Comparison of ENCODE assay signal across 21 mouse cellular contexts in the genomic region with DNA sequence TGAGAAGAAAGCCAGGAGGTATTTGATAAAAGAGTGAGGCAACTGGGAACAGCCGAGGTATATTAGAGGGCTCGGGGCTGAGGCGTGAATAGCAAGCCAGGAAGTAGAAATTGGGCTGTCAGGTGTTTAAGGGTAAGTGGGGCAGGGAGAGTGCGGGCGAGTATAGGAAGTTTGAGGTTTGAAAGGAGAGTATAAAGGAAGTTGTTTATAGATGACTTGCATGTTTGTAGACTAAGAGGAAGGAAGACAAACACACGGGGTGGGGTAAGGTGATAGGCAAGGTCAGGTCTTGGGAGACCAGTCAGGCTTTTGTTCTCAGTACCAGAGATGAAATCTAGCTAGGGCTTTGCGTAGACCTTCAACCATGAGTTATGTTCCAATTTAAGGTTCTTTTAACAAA. TPM values are rescaled to one million over a fixed set of nuclear protein-coding genes. Genes with fewer than 3 reads are reported as not detected.
DNase-seq lines count a peak whose midpoint lies in the region; ATAC-seq lines count a peak whose summit lies in the region.
"Had no signal": no experiment of that assay in that cellular context is flagged by ENCODE, and none has a peak within 500 bp of the region (broad histone marks: within the 10 kb centered on the region; RNA-seq: fewer than 3 reads in every experiment).

No protein-coding gene starts in this region.

- intact Hi-C loops in heart, postnatal 14 days (cut with DNase I) = no loop called here

- no peaks in the 10 kb centered on the region for H3K9me3 ChIP-seq in intestine, embryonic 16.5 days (ENCODE audit: control insufficient read depth, low read length)
- H3K9me3 ChIP-seq: embryonic facial prominence, embryonic 12.5 days; forebrain, embryonic 10.5 days; lung, embryonic 15.5 days; megakaryocyte, embryonic 14.5 days had no signal

- H3K4me3 ChIP-seq in intestine, embryonic 16.5 days (ENCODE audit: low read length) = no peak overlapping the region
- H3K4me3 ChIP-seq: embryonic facial prominence, embryonic 12.5 days; forebrain, embryonic 10.5 days; lung, embryonic 15.5 days; megakaryocyte, embryonic 14.5 days had no signal

- peak; percentile 66 for DNase-seq in 416B (ENCODE audit: low read depth)
- DNase-seq in MEL-GATA-1-ER (ENCODE audit: extremely low read depth, low read depth) = peak; percentile 53
- peak; percentile 35 to 68 for DNase-seq in thymus, adult 18-20 months
- no peak for DNase-seq in gastrocnemius, postnatal 25 days
- DNase-seq in urinary bladder, postnatal 25 days (ENCODE audit: low spot score) = no peak
- no peak for DNase-seq in heart, postnatal 14 days
- DNase-seq: kidney, adult 11 months; kidney, postnatal 14 days had no signal

- WGBS in intestine, embryonic 16.5 days = 88% methylated on average over 7 of the region's 7 CpGs

- H3K4me1 ChIP-seq in intestine, embryonic 16.5 days (ENCODE audit: control insufficient read depth, insufficient read depth, low read length) = no peaks in the 10 kb centered on the region; the same call in 1 of the 2 replicates
- H3K4me1 ChIP-seq: embryonic facial prominence, embryonic 12.5 days; lung, embryonic 15.5 days had no signal

- ATAC-seq in inflammation-experienced regulatory T-cells, adult 6 months = peak; percentile 90
- ATAC-seq in intestine, embryonic 16.5 days = no peak

- H3K9ac ChIP-seq in intestine, embryonic 16.5 days (ENCODE audit: low read depth, low read length) = no peak overlapping the region
- H3K9ac ChIP-seq: embryonic facial prominence, embryonic 12.5 days; lung, embryonic 15.5 days had no signal

- H3K4me2 ChIP-seq in intestine, embryonic 16.5 days (ENCODE audit: low read depth, low read length) = no peak overlapping the region
- H3K4me2 ChIP-seq: embryonic facial prominence, embryonic 12.5 days; lung, embryonic 15.5 days had no signal

- H3K27ac ChIP-seq in intestine, embryonic 16.5 days (ENCODE audit: low read length) = no peak overlapping the region
- H3K27ac ChIP-seq: embryonic facial prominence, embryonic 12.5 days; forebrain, embryonic 10.5 days; lung, embryonic 15.5 days had no signal

- H3K27me3 ChIP-seq in intestine, embryonic 16.5 days (replicated peaks; ENCODE audit: control insufficient read depth, insufficient read depth, low read length) = no peaks in the 10 kb centered on the region
- H3K27me3 ChIP-seq: embryonic facial prominence, embryonic 12.5 days; lung, embryonic 15.5 days; megakaryocyte, embryonic 14.5 days had no signal

- no peaks in the 10 kb centered on the region for H3K36me3 ChIP-seq in intestine, embryonic 16.5 days (ENCODE audit: control insufficient read depth, insufficient read depth, low read length)

RNA-seq across cellular contexts. Expression of gene Ddx28, which starts 5.4 kb away (rescaled TPM):
- 10 to 100 TPM in 2 of 3 experiments, 1 to 10 TPM in 1; 9.3 to 15.6 (median 12.3) TPM for polyA plus RNA-seq in inflammation-experienced regulatory T-cells, adult 6 months (2017; shearing (Covaris generic))
- total RNA-seq in gastrocnemius, postnatal 25 days (2021) = 1 to 10 TPM; 8.3 to 9.0 TPM
- 1 to 10 TPM; 9.5 to 9.9 TPM for total RNA-seq in heart, postnatal 14 days (2021)
- polyA plus RNA-seq in intestine, embryonic 16.5 days (2015; fragmentation: Nextera tagmentation; extraction: Ambion mirVana) = 13.7 and 15.1 TPM in 2 replicates

RNA-seq across cellular contexts. Expression of gene Dpep2nb, which starts 11.4 kb away (rescaled TPM):
- polyA plus RNA-seq in inflammation-experienced regulatory T-cells, adult 6 months (2017; shearing (Covaris generic)) = not detected
- total RNA-seq in gastrocnemius, postnatal 25 days (2021) = not detected
- total RNA-seq in heart, postnatal 14 days (2021) = not detected
- 0.12 TPM in 1 of 2 replicates, not detected in the other for polyA plus RNA-seq in intestine, embryonic 16.5 days (2015; fragmentation: Nextera tagmentation; extraction: Ambion mirVana)
- total RNA-seq: adrenal gland, postnatal 4 days; layer of hippocampus, postnatal 14 days; liver, adult 2 months had no signal
- polyA plus RNA-seq: embryonic facial prominence, embryonic 12.5 days; forebrain, embryonic 10.5 days; gonadal fat pad, adult 2 months; heart, embryonic 14.5 days; liver, adult 2 months; lung, embryonic 15.5 days had no signal

RNA-seq across cellular contexts. Expression of gene Dus2, which starts 26.0 kb away (rescaled TPM):
- 10 to 100 TPM; 29.0 to 36.7 (median 32.2) TPM for polyA plus RNA-seq in inflammation-experienced regulatory T-cells, adult 6 months (2017; shearing (Covaris generic))
- 10 to 100 TPM in 1 of 2 experiments, 1 to 10 TPM in 1; 8.7 to 10.6 TPM for total RNA-seq in gastrocnemius, postnatal 25 days (2021)
- total RNA-seq in heart, postnatal 14 days (2021) = 1 to 10 TPM; 7.4 to 7.8 TPM
- 17.2 and 17.6 TPM in 2 replicates for polyA plus RNA-seq in intestine, embryonic 16.5 days (2015; fragmentation: Nextera tagmentation; extraction: Ambion mirVana)

RNA-seq across cellular contexts. Expression of gene Dpep3, which starts 37.9 kb away (rescaled TPM):
- polyA plus RNA-seq in inflammation-experienced regulatory T-cells, adult 6 months (2017; shearing (Covaris generic)) = not detected
- not detected for total RNA-seq in gastrocnemius, postnatal 25 days (2021)
- not detected for total RNA-seq in heart, postnatal 14 days (2021)
- polyA plus RNA-seq in intestine, embryonic 16.5 days (2015; fragmentation: Nextera tagmentation; extraction: Ambion mirVana) = not detected in 2 replicates
- total RNA-seq: adrenal gland, postnatal 4 days; layer of hippocampus, postnatal 14 days; left cerebral cortex, postnatal 36 days; liver, adult 2 months had no signal
- polyA plus RNA-seq: embryonic facial prominence, embryonic 12.5 days; forebrain, embryonic 10.5 days; heart, embryonic 14.5 days; hindbrain, embryonic 11.5 days; liver, adult 2 months; lung, embryonic 15.5 days had no signal

RNA-seq across cellular contexts. Expression of gene Nfatc3, which starts 41.5 kb away (rescaled TPM):
- 10 to 100 TPM; 35.1 to 41.7 (median 37.1) TPM for polyA plus RNA-seq in inflammation-experienced regulatory T-cells, adult 6 months (2017; shearing (Covaris generic))
- 10 to 100 TPM; 20.1 to 22.4 TPM for total RNA-seq in gastrocnemius, postnatal 25 days (2021)
- 10 to 100 TPM; 22.0 to 29.4 TPM for total RNA-seq in heart, postnatal 14 days (2021)
- polyA plus RNA-seq in intestine, embryonic 16.5 days (2015; fragmentation: Nextera tagmentation; extraction: Ambion mirVana) = 4.0 and 4.5 TPM in 2 replicates

Comparison
In these comparisons a context has a peak if more than half of its experiments do, and no peak if none do; other contexts are left out.
1. DNase-seq: peak in 416B (single experiment), MEL-GATA-1-ER (single experiment) and thymus, adult 18-20 months (2 of 2); none in gastrocnemius, postnatal 25 days (single experiment), urinary bladder, postnatal 25 days (single experiment) and heart, postnatal 14 days (0 of 2).